Mouse (Mus musculus) embryonic facial prominence, embryonic 15.5 days (tissue): ENCODE measurements around the gene Sirt6. TPM values are rescaled to one million over a fixed set of nuclear protein-coding genes. Genes with fewer than 3 reads are reported as not detected.

Experiments
- ATAC-seq: fragments of 200-750 bp; cut with Nextera tagmentation; 2 replicates; pipeline ENCODE4 v1.8.0; 2017; ENCODE audit warnings: low read depth, moderate TSS enrichment; ENCODE audit not compliant: insufficient number of reproducible peaks, low FRiP score, low TSS enrichment
- H3K27ac ChIP-seq: fragments of 300-500 bp; sonication (generic); replicated peaks from 2 replicates; pipeline ENCODE4 v1.5.1; 2015; ENCODE audit warnings: mild to moderate bottlenecking, inconsistent platforms
- H3K27me3 ChIP-seq: fragments of 300-500 bp; sonication (generic); 2 replicates; pipeline ENCODE4 v1.6.1; 2015; ENCODE audit warnings: inconsistent platforms
- H3K36me3 ChIP-seq: fragments of 300-500 bp; sonication (generic); 2 replicates; pipeline ENCODE4 v1.6.1; 2015; ENCODE audit warnings: mild to moderate bottlenecking, inconsistent platforms
- H3K4me1 ChIP-seq: fragments of 300-500 bp; sonication (generic); 2 replicates; pipeline ENCODE4 v1.6.1; 2015; ENCODE audit warnings: inconsistent platforms
- H3K4me2 ChIP-seq: fragments of 300-500 bp; sonication (generic); replicated peaks from 2 replicates; pipeline ENCODE4 v1.6.1; 2015; ENCODE audit warnings: mild to moderate bottlenecking, inconsistent platforms
- H3K4me3 ChIP-seq: fragments of 300-500 bp; sonication (generic); replicated peaks from 2 replicates; pipeline ENCODE4 v1.5.1; 2015; ENCODE audit warnings: mild to moderate bottlenecking, inconsistent platforms
- H3K9ac ChIP-seq: fragments of 300-500 bp; sonication (generic); 2 replicates; pipeline ENCODE4 v1.6.1; 2015; ENCODE audit warnings: inconsistent platforms
- H3K9me3 ChIP-seq: fragments of 300-500 bp; sonication (generic); replicated peaks from 2 replicates; pipeline ENCODE4 v1.6.1; 2016; ENCODE audit warnings: inconsistent platforms
- WGBS: fragments of 180-500 bp; shearing (Covaris S2); methylation state at CpG from one replicate; pipeline ENCODE4 v1.1.7; 2015; 5-methylcytosine and 5-hydroxymethylcytosine counted together
- polyA plus RNA-seq: library from polyadenylated mRNA; unstranded; fragments of >200 nt; fragmentation: Nextera tagmentation; extraction: Ambion mirVana; gene quantifications from 2 replicates; pipeline ENCODE4 v1.2.1, GENCODE M21; 2015

The Sirt6 gene
- polyA plus RNA-seq, 1 experiment from 2014 or later = 41.0 TPM

GRCm38 (mm10) chr10:81619976-81620375 is 7.6 kb downstream of the Sirt6 start:
- WGBS = 53% methylated on average over 5 of the region's 5 CpGs
- H3K27ac ChIP-seq = no peak overlapping the region
- H3K36me3 ChIP-seq = peaks cover 45% of the 10 kb centered on the region
- no peak overlapping the region for H3K4me2 ChIP-seq
- 0 out of 2 replicates have a peak, but pooled peaks cover 3% of the 10 kb centered on the region for H3K4me1 ChIP-seq
- no peak overlapping the region for H3K4me3 ChIP-seq
- no peaks in the 10 kb centered on the region for H3K27me3 ChIP-seq
- H3K9ac ChIP-seq = no peak overlapping the region
- ATAC-seq = no peak
- no peaks in the 10 kb centered on the region for H3K9me3 ChIP-seq

- Histone ChIP-seq H3K27me3 (no peaks in the 10 kb centered on the region), H3K27ac (no peak overlapping the region), H3K9ac (no peak overlapping the region), H3K4me3 (no peak overlapping the region), H3K9me3 (no peaks in the 10 kb centered on the region), H3K4me1 (no peaks in the 10 kb centered on the region), H3K4me2 (no peak overlapping the region), H3K36me3 (peaks cover 3% of the 10 kb centered on the region; the same call in 1 of the 2 replicates)
- 47% methylated on average over 6 of the region's 6 CpGs for WGBS
- ATAC-seq = no peak
Observed at GRCm38 (mm10) chr10:81615486-81615885, 12.1 kb downstream of the Sirt6 start.

- 66% methylated on average over 3 of the region's 3 CpGs for WGBS
- Histone ChIP-seq H3K4me3 (no peak overlapping the region), H3K4me1 (no peaks in the 10 kb centered on the region), H3K36me3 (peaks cover 7% of the 10 kb centered on the region; the same call in 1 of the 2 replicates), H3K9ac (no peak overlapping the region), H3K4me2 (no peak overlapping the region), H3K27ac (no peak overlapping the region), H3K27me3 (no peaks in the 10 kb centered on the region), H3K9me3 (0 out of 2 replicates have a peak, but pooled peaks cover 3% of the 10 kb centered on the region)
- no peak for ATAC-seq
Observed at GRCm38 (mm10) chr10:81612779-81613178, 14.8 kb downstream of the Sirt6 start.

- no peak for ATAC-seq
- Histone ChIP-seq H3K9me3 (0 out of 2 replicates have a peak, but pooled peaks cover 3% of the 10 kb centered on the region), H3K27ac (no peak overlapping the region), H3K4me2 (no peak overlapping the region), H3K27me3 (no peaks in the 10 kb centered on the region), H3K4me1 (peaks cover 23% of the 10 kb centered on the region), H3K9ac (no peak overlapping the region), H3K4me3 (no peak overlapping the region), H3K36me3 (peaks cover 7% of the 10 kb centered on the region; the same call in 1 of the 2 replicates)
- WGBS = 91% methylated on average over 1 of the region's 1 CpGs
Observed at GRCm38 (mm10) chr10:81608308-81608707, 19.3 kb downstream of the Sirt6 start.

- H3K27me3 ChIP-seq = no peaks in the 10 kb centered on the region
- peak within 1 kb of the TSS; percentile 93 for H3K27ac ChIP-seq
- peak within 1 kb of the TSS; percentile 60 for H3K4me3 ChIP-seq
- peak within 1 kb of the TSS; percentile 44 for H3K9ac ChIP-seq
- H3K4me1 ChIP-seq = peaks cover 39% of the 10 kb centered on the region
- peak within 1 kb of the TSS; percentile 91 for H3K4me2 ChIP-seq
- 0 out of 2 replicates have a peak, but pooled peaks cover 3% of the 10 kb centered on the region for H3K9me3 ChIP-seq
- peaks cover 7% of the 10 kb centered on the region; the same call in 1 of the 2 replicates for H3K36me3 ChIP-seq
- peak; percentile 89 for ATAC-seq
- under 1% methylated on average over 39 of the region's 39 CpGs for WGBS
Observed at GRCm38 (mm10) chr10:81605974-81606751, 21.4 kb downstream of the Sirt6 start, which contains the start of gene BC025920. BC025920 (plus strand) TSS chr10:81606270.

GRCm38 (mm10) chr10:81605666-81605973 is 22.0 kb downstream of the Sirt6 start:
- Histone ChIP-seq H3K4me3 (peak overlapping the region; percentile 60), H3K9ac (0 out of 2 replicates have a peak overlapping the region, but pooled peaks have one; percentile 7), H3K4me1 (peaks cover 44% of the 10 kb centered on the region), H3K4me2 (peak overlapping the region; percentile 60), H3K27me3 (no peaks in the 10 kb centered on the region), H3K9me3 (0 out of 2 replicates have a peak, but pooled peaks cover 3% of the 10 kb centered on the region), H3K36me3 (peaks cover 7% of the 10 kb centered on the region; the same call in 1 of the 2 replicates), H3K27ac (peak overlapping the region; percentile 93)
- WGBS = 2% methylated on average over 14 of the region's 14 CpGs
- ATAC-seq = no peak

- H3K4me1 ChIP-seq = peaks cover 49% of the 10 kb centered on the region
- H3K9ac ChIP-seq = 0 out of 2 replicates have a peak overlapping the region, but pooled peaks have one; percentile 7
- peaks cover 7% of the 10 kb centered on the region; the same call in 1 of the 2 replicates for H3K36me3 ChIP-seq
- H3K4me3 ChIP-seq = peak overlapping the region; percentile 60
- ATAC-seq = peak; percentile 59; the same call in 1 of the 2 replicates
- peak overlapping the region; percentile 93 for H3K27ac ChIP-seq
- H3K27me3 ChIP-seq = no peaks in the 10 kb centered on the region
- H3K9me3 ChIP-seq = 0 out of 2 replicates have a peak, but pooled peaks cover under 1% of the 10 kb centered on the region
- peak overlapping the region; percentile 60 for H3K4me2 ChIP-seq
- WGBS = 15% methylated on average over 29 of the region's 29 CpGs
Observed at GRCm38 (mm10) chr10:81604968-81605665, 22.5 kb downstream of the Sirt6 start.

- no peak for ATAC-seq
- H3K4me3 ChIP-seq = peak overlapping the region; percentile 60; the same call in 1 of the 2 replicates
Observed at GRCm38 (mm10) chr10:81604019-81604967, 23.3 kb downstream of the Sirt6 start.

GRCm38 (mm10) chr10:81602741-81603151 is 24.9 kb downstream of the Sirt6 start:
- Histone ChIP-seq H3K4me3 (no peak overlapping the region), H3K27ac (no peak overlapping the region), H3K9ac (no peak overlapping the region), H3K27me3 (no peaks in the 10 kb centered on the region), H3K4me1 (peaks cover 59% of the 10 kb centered on the region), H3K36me3 (no peaks in the 10 kb centered on the region), H3K9me3 (no peaks in the 10 kb centered on the region), H3K4me2 (no peak overlapping the region)
- no peak for ATAC-seq
- WGBS = 16% methylated on average over 4 of the region's 4 CpGs

More at GRCm38 (mm10) chr10:81604019-81604967, 23.3 kb downstream of the Sirt6 start:
- H3K4me1 ChIP-seq = peaks cover 51% of the 10 kb centered on the region
- 71% methylated on average over 12 of the region's 12 CpGs for WGBS
- no peak overlapping the region for H3K9ac ChIP-seq
- H3K27ac ChIP-seq = 0 out of 2 replicates have a peak overlapping the region, but pooled peaks have one; percentile 24
- H3K9me3 ChIP-seq = no peaks in the 10 kb centered on the region
- H3K27me3 ChIP-seq = no peaks in the 10 kb centered on the region
- peaks cover 7% of the 10 kb centered on the region; the same call in 1 of the 2 replicates for H3K36me3 ChIP-seq
- peak overlapping the region; percentile 60 for H3K4me2 ChIP-seq

GRCm38 (mm10) chr10:81601396-81601905 is 26.1 kb downstream of the Sirt6 start:
- Histone ChIP-seq H3K9me3 (no peaks in the 10 kb centered on the region), H3K36me3 (no peaks in the 10 kb centered on the region), H3K27ac (peak overlapping the region; percentile 89), H3K4me1 (peaks cover 67% of the 10 kb centered on the region), H3K9ac (no peak overlapping the region), H3K4me3 (peak overlapping the region; percentile 37), H3K27me3 (no peaks in the 10 kb centered on the region), H3K4me2 (peak overlapping the region; percentile 61)
- ATAC-seq = no peak
- 28% methylated on average over 7 of the region's 7 CpGs for WGBS
